Mouse (Mus musculus): ENCODE results near the gene Adad2.

The Adad2 gene

DNA sequence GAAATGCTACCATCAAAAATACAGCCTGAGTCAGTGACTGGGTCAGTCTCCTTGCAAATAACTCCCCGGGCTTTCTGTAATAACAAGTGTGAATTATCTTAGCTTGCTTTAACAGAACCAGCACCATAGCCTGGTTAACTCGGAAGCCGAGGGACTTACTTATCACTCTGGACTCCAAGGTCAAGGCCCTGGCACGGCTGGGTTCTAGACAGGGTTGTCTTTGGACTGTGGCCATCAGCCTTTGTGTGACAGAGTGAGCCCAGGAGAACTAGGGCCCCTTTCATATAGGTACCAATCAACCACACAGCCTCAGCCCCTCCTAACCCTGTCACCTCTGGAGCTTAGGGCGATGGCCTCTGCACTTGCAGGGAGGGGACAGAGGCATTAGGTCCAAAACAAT is 28.5 kb downstream of the Adad2 start:
- no peak for DNase-seq (ENCODE audit: low read depth, low spot score)

DNA sequence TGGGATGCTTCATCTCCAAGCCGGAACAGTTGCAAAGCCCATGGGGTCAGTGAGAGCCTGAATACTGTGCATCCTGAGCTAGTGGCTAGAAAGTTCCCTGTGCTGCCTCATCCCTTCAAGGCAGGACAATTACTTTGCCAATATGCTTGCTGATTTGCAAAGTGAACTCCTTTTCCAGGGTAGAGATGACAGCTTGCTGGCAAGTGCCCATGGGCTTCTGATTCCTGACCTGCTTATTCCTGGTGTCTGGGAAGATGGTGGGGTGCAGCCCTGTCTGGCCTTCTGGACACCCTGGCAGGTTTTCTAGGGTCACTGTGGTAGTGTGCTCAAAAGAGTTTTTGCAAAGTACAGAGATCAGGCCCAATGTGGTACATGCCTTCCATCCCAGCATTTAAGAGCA is 30.4 kb downstream of the Adad2 start:
- no peak for DNase-seq (ENCODE audit: low read depth, low spot score)

DNA sequence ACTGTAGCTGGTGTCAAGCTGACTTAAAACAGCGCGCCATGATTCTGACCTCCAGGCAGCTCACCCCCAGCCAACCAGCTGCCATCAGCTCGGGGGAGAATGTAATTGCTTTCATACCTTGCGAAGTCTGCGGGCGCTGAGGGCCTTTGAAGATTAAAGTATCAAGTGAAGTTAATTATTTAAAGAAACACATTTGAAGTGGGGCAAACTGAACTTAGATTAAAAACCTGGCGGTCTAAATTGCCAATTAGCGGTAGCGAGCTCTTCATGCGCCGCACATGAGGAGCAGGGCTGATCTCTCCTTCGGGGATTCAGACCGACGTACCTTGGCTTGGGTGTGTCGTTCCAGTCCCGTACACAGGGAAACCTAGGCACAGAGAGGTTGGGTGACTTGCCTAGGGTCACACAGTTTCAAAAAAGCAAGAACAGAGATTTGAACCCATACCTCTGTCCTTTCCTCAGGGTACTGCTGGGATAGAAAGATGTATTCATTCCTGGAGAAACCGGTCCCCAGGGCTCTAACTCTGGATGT is 31.9 kb downstream of the Adad2 start:
- DNase-seq (ENCODE audit: low read depth, low spot score) = no peak

DNA sequence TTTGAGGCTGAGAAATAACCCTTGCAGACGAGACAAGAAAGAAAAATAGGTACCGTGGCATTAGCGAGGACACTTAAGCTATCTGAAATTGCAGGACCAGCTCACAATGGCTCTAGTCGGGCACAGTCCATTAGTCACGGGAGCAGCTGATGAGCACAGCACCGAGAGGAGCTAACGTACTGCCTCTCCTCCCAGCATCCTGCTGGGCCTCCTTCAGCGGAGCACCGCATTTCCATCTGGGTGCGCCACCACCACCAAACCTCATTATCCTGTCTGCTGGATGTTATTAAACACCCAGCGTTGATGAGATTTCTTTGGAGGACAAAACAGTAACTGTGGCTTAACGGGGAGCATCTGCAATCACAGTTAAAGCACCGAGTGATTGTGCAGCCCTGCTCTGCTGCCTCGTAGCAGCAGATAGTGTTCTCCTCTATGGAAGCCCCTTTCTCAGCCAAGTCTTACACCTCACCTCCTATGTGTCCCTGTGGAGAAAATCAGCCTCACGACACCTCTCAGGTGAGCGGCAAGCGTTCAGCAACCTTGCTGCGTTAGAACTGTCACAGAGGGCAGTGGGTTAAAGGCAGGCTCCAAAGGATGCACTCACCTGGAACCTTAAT is 32.5 kb downstream of the Adad2 start:
- DNase-seq (ENCODE audit: low read depth, low spot score) = no peak

DNA sequence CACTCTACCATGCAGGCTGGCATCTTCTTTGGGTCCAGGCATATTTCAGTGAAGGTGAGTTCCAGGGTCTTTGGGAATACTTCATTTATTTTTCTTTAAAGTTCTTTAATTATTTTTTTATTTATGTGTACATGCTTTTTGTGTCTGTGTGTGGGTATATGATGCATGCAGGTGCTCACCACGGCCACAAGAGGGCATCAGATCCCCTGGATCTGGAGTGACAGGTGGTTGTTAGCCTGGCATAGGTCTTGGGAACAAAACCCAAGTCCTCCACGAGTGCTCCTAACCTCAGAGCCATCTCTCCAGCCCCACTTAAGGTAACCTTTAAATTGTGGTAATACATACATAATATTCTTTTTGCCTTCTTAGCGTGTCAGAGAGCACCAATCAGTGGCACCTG is 33.6 kb downstream of the Adad2 start:
- no peak for DNase-seq (ENCODE audit: low read depth, low spot score)

DNA sequence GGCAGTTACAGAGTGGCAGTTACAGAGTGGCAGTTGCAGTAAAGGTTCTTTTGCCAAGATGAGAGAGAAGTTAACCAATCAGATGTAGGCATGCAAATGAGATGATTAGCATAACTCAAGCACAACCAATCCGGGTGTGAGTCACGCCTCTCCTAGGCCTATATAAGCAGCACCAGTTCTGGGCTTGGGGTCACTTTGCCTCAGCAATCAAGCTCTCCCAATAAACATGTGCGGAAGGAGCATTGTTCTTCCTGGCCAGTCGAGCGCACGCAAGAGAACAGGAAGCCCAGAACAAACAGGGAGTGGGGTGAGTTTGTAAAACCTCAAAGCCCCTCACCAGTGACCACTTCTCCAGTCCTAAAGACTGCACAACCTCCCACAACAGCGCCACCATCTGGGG is 34.3 kb downstream of the Adad2 start:
- no peak for DNase-seq (ENCODE audit: low read depth, low spot score)

DNA sequence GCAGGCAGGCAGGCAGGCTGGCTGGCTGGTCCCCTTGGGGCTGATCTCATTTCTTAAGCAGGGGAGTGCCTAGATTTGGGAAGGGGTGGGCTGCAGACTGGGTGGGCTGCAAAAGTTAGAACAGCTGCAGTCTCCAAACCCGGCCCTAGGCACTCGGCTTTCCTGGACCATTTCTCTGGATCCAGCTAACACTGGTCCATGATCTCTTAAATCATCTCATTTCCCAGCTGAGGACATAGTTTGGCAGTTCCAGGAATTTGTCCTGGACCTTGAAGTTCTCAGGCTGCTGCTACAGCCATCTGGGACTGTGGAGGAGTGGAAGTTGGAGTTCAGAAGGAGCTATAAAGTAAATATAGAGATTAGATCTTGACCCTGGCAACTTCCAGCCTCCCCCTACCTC is 38.8 kb downstream of the Adad2 start:
- DNase-seq (ENCODE audit: low read depth, low spot score) = no peak

DNA sequence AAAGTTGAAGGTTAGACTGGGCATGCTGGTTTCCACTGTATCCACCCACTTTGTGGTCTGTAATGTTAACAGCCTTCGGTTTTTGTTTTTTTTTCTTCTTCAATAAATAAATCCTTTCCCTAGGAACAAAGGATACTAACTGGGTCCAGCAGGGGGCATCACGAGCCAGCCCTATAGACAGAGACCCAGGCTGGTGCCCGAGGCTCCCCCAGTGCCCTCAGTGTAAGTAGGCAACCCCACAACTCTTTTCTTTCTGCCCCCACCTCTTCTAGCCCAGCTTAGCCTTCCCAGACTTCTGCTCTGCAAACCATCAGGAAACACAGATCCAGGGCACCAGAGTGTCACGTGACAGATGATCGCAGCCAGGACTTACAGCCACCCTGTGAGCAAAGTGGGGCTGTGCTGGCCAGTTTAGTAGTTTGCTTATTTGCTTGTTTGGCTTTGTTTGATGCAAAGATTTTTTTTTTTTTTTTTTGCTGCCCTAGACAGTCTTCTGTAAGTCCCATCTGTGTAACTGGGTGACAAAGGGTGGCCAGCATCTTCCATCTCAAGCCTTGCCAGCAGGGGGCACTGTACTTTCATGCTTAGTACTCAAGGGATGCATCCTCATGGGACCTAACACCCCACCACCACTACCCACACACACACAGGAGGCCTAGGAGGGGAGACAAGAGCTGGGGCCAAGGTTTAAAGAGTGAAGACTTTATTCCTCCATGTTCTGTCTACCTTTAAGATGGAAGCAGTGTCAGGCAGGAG is 44.3 kb downstream of the Adad2 start:
- no peak for DNase-seq (ENCODE audit: low read depth, low spot score)

DNA sequence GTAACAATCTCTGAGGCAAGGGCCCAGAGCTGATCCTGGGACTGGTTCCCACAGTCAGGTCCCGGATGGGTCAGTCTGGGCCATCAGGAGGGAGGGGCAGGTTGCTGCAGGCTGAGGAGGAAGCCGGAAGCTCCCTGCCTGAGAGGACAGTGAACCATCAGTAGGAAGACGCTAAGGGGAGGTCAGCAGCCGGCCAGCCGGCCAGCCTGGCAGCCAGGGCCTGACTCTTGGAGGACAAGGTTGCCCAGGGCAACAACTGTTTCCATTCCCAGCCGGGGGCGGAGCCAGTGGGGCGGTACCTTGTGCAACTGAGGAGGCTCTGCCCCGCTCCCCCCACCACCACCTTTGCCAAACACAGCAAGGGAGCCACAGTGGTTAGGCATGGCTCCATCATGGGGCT is 48.5 kb downstream of the Adad2 start:
- DNase-seq (ENCODE audit: low read depth, low spot score) = no peak

DNA sequence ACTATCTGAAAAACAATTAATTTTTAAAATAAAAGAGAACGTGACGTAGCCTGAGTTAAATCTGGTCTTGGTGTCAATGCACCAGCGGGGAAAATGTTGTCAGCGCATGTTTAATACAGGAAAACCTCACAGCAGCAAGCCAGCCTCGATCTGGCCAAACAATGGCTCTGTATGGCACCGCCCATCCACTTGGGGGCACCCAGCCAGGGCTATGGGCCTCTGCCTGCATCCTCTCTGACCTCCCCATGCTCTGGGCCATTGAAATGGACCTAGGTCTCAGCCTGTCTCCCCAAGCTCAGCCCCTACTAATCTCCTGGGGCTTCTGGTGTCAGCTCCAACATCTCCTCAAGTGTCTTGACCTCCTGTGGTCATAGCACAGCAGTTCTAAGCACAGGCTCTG is 49.3 kb downstream of the Adad2 start:
- DNase-seq (ENCODE audit: low read depth, low spot score) = no peak

DNA sequence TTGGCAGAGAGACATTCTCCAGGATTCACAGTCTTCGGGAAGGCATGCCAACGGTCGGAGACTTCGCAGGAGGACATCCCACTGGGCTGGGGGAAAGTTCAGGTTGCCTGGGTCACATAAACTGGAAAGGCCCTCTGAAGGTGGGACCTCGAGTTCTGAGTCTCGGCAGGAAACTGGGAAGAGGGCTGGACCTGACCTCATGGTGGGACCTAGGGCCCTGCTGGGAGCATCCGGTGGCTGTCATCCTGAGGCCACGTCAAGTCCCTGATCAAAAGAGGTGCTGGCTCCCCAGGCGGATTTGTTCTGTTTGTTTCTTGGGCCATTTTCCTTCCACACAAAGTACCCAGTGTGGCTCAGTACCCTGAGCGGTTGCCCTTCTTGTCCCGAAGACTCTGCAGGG is 50.9 kb downstream of the Adad2 start:
- no peak for DNase-seq (ENCODE audit: low read depth, low spot score)

DNA sequence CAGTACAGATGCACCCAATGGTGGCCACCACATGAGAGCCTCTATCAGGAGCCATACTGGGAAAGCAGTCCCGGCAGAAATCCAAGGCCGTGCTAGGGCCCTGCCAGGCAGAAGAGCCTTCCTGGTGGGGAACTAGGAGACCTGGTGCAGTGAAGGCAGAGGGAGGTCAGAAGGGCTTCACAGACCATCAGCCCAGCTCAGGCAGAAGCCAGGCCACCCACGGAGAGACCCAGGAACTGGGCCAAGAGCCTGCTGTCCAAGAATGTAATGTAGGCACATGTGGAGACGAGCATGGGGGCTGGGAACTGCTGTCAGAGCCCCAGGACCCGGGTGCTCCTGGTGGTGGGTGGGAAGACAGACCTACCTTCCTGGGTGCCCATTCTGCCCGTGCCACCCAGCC is 52.7 kb downstream of the Adad2 start:
- no peak for DNase-seq (ENCODE audit: low read depth, low spot score)

All from brain, embryonic 18.5 days (tissue).